Mouse (Mus musculus) c-Kit-positive CD71-positive TER-119-negative erythroid progenitor cells, embryonic 14.5 days (primary cell): ENCODE measurements around the gene Xpc.

ENCODE experiments used
- DNase-seq: peaks from one replicate; pipeline ENCODE4 v3.0.0-alpha.2; 2013; ENCODE audit warnings: low read depth

The Xpc gene

DNA sequence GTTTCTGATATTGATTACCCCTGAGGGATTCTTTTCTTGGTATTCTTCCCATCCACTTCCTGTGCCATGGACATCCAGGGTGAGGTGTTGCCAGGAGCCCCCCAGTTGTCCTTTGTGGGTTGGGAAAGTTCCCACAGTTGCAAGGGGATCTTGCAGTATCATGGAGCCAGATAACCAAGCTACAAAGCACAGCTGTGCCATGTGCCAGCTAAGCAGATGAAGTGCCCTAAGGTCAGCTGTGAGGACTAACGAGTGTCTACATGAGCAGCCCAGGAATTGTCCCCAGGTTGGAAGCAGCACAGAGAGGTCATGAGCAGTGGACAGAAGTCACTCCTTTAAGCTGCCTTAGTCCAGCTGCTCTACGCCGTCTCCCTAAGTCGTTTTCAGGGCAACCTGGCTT lies 9.9 kb upstream of the Xpc start:
- no peak for DNase-seq

DNA sequence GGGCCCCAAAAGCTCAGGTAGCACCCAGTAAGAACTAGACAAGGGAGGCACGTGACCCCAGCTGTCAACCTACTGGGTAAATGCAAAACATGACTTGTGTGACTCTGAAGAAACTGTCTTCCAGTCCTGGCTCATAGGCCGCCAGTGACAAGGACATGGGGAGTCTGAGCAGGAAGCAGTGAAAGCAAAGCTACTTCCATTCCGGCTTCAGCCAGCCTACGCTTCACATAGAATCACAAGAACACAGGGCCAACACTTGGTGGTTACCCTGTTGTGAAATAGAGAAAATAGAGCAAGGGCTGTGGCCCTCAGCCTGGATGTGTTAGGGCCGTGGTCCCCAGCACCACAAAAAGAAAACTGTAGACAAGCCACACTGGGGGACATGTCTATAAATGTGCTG lies 7.1 kb upstream of the Xpc start:
- no peak for DNase-seq

DNA sequence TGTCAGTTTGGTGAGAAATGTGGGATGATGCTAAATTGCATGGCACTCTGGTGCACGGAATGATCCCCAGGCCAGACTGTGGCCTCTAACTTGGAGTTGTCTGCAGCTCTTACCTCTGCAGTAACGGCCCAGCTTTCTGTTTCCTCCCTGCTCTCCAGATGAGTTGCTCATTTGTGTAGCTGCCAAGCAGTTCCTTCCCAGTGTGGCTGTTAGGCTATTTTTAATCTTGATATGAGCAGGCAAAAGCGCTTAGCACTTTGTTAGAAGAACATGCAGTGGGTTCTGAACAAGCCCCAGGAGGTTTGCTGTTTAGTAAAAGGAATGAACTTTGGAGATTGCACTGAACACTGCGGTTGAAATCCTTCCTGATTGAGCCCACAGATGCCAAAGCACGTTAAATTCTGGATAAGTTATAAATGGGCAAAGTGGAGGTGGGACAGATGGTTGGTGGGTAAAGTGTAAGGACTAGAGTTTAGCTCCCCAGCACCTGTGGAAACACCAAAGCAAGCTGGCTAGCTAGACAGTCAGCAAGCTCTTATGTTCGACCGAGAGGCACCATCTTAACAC lies 2.8 kb upstream of the Xpc start:
- no peak for DNase-seq

DNA sequence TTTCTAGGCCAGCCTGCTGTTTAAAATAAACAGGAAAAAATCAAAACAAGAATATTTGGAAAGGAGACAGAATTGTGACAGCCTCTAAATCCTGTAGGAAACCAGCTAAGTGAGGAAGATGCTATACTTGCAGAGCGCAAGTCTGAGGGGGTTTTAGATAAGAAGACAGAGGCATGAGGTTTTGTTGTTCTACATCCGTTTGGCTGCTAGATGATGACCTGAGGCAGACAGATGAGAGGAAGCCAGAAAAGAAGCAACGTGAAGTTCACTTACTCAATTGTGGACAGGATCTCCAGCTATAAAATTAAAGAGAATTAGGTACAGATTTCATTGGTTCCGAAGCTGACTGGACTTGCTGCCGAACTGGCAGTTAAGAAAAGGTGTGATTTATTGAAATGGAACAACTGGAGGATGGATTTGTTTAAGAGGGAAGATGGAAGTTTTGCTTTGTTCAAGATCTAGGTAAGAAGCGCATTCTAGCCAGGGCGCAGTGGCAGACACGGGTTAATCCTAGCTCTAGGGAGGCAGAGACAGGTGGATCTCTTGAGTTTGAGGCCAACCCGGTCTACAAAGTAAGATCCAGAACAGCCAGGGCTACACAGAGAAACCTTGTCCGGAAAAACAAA lies 838 bp downstream of the Xpc start:
- DNase-seq, result peak; percentile 13

DNA sequence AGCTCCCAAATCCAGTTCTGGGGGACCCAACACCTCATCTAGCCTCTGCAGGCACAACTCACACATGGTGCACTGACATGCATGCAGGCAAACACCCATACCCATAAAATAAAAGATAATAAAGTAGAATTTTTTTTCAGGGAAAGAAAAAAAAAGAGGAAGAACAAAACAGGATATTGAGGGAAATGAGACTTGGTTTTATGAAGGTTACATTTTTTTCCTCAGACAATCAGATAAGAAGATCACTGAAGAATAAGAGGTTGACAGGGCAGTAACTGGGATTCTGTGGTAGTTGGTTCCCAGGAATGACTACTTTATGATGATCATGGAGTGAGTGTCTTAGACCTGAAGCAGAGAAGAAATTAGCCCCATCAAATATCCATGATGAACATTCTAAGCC lies 1.6 kb downstream of the Xpc start:
- no peak for DNase-seq

DNA sequence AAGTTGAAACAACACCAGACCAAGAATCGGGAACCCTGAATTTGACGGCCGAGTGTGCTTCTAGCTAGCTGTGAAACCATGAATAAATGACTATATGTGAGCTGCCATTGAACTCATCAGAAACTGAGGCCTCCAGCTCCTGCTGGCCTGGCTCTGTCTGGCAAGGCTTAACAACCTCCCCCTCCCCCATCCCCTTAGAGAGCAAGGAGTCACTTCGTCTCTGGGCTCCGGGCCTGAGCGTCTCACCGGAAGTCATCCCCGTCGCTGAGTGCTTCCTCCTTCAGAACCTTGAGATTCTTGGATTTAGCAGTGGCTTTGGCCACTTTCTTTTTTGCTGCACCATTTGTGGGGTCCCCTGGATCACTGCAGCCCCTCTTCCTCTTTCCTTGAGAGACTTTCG lies 5.5 kb downstream of the Xpc start:
- DNase-seq, result no peak

DNA sequence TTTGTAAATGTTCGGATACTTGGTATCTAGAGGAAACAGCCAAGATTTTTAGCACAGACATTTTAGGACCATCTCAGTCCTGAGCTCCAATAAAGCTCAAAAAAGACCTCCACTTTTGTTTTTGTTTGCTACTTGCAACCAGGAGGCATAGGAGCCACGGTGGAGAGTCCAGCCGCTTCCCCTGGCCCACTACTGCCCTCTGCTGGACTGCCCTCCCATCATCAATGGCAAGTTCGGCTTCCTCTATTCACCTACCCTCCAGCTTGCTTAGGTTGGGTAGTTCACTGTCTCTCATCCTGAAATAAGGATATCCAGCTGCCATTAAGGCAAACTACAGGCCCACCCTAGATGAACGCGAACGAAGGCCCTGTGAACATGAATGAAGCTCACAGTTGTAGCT lies 6.4 kb downstream of the Xpc start:
- DNase-seq, result peak; percentile 55

DNA sequence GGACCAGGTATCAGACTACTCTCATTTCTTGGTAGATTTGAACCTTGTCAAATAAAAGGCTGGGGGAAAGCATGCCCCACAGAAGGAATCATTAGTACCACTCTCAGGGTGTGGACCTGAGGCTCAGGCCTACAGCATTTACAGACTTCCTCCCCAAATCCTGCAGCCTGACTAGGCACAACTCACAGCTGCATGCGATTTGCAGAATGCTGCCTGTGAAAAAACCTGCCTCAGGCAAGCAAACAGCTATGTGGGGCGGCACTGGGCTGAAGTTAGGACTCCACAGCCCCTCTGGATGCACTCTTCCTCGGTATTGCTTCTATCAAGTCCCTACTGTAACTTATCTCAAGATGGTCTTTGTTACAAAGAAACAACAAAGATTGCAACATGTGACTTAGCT lies 7.6 kb downstream of the Xpc start:
- DNase-seq, result no peak

DNA sequence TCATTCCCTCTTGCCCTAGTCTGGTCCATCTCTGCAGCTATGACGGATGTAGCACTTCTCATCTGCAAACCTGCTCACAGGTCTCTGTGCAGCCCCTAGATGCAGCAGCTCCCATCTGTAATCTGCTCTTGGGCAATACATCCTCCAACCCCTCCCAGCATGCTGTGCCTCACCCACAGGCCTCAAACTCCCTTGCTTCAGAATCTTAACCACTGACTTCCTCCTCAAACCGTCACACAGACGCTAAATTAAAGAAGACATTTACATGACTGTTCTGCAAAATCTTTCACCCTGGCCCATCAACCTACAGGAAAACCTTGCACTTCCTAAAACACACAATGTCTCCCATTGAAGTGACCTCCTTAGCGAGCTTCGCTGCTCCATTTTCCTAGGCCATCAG lies 9.7 kb downstream of the Xpc start:
- DNase-seq, result no peak

DNA sequence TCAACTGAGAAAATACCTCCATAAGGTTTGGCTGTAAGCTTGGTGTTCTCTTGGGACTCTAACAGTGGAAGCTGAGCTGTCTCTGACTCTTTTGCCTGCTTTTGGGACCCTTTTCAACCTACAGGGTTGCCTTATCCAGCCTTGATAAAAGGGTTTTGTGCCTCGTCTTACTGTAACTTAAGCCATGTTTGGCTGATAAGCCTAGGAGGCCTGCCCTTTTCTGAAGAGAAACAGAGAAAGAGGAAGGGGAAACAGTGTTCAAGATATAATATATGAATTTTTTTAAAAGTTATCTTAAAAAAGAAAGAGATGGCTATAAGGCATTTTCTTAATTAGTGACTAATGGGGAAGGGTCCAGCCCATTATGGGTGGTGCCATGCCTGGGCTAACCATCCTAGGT lies 12.4 kb downstream of the Xpc start:
- DNase-seq, result no peak

DNA sequence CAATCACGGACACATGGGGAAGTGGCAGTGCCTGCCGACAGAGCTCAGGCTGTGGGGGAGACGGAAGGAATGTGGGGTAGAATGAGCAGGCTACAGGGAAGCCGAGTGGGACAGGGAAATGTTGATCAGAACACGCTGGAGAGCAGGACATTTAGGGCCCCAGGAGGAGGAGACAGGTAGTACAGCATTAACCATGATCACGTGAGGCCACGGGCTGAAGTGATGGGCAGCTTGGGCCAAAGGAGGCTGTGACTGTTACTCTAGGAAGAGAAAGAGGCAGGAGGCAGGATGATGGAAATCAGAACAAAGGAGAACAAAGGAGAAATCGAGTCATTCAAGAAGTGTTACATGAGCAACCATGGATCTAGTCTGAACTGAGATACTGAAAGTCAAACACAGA lies 21.2 kb downstream of the Xpc start:
- DNase-seq, result no peak

DNA sequence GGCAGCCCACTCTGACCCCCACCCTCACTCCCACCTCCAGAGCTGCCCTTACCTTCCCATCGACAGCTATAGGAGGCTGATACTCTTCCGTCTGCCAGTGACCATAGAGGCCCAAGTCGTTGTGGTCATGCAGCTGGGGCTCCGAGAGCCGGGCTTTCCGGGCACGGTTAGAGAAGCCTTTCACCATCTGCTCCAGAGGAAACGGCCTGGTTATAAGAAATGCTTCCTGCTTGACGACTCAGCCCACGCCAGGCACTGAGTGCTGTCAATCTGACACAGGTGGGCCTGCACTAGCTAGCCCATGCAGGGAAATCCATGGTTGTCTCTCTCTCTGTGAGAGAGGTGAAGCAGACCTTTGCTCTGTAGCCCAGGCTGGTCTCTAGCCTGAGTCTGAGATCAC lies 22.6 kb downstream of the Xpc start:
- no peak for DNase-seq

DNA sequence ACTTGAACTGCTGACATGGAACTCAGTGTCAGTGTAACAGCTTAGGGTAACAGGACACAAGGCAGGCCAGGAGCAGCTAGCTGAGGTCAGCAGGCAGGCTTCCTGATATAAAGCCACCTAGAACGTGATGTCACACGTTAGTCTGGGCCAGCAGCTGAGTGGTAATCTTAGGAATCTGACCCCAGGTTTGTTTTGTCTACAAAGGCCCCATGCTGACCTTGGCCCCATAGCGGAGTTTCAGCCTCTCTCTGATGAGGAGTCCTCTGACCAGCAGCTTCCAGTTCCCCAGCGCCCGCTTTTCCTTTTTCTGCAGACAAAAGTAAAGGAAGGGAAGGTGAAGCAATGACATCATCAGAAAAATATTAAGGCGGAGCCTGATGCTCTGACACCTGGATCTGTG lies 24.7 kb downstream of the Xpc start:
- DNase-seq, result no peak

DNA sequence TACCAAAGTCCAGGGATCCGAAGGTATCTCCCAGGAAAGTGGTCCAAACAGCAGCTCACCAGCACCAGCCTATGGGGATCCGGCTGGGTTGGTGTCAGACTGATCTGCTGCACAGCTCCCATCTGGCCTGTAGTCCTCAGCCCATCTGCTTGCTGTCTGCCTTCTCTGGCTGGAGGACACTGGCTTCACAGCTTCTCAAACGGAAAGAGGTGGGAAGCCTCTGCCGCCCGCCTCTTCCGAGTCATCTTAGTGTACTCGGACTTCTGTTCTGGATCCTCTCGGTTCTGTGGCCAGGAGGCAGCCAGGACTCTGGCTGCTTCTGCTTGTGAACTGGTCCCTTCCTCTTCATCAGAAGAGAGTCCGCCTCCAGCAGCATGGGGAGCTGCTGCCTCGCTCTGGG lies 25.8 kb downstream of the Xpc start:
- DNase-seq, result no peak

DNA sequence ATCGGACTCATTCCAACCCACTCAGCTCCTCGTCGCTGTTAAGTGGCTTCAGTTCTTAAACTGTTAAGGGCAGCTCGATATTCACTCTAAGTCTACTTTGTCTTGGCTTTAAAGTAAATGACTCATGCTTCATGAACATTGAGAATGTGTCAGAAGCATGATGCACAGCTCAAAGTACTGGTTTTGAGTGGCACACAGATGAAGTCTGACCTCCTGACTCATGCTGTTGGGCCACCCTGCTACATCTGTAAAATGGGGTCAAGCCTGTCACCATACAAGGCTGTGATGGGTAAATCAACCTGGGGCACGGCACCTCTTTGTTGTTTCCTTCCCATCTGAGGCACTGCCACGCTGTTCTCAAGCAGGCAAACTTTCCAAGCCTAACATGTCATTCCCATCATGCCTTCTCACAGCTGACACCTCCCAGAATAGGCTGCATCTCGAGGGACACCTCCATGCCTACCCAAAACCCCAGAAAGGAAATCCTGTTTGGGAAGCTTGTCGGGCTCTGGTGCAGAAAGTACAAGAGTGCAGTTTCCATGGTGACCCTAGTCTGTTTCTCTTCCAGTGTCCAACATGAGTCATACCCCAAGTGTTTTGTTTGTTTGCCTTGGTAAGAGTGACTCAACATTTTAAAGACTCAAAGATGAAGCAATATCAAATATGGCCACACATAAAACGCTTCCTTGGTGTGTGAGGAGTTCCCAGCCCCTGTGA lies 27.0 kb downstream of the Xpc start:
- no peak for DNase-seq

DNA sequence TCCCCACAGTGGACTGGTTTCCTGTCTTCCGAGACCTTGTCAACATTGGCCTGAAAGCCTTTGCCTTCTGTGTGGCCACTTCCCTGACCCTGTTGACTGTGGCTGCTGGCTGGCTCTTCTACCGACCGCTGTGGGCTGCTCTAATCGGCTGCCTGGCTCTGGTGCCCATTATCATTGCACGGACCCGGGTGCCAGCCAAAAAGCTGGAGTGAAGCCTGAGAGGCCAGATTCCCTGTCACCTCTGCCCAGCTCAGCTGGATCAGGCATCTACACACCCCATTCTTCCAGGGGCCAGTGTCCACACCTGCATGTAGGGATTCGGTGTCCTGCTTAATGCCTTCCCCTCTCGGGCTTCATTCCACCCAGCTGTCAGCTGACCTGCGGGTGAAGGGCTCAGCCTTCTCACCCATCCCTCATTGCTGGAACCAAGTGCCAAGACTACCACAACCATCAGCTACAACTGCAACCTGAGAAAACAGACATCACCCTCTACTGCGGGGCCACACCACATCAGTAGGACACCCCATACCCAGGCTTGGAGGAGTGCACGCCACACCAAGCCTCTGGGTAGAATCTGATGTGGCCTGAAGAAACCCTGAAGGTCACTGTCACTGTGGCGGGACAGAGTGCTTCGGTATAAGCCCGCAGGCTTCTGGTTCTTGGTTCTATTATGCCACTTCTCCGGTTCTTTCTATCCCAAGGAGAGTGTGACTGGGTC lies 28.8 kb downstream of the Xpc start:
- DNase-seq, result no peak

DNA sequence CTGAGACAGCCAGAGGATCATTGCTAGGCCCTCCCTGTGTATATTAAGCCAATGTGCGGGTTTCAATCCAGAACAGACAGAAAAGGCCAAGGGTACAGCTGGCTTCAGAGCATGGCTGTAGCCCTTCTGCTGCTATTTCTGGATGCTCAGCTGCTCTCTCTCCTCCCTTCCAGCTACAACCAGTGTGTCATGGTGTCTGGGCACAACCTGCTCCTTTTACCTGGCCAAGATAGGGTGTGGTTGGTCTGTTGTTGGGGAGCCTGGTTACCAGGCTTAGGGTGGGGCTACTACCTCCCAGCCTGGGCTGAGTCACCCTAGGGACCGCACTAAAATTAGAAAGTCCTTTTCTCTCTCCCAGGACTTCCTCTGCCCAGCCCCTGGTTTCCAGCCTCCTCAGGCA lies 32.3 kb downstream of the Xpc start:
- DNase-seq, result no peak

DNA sequence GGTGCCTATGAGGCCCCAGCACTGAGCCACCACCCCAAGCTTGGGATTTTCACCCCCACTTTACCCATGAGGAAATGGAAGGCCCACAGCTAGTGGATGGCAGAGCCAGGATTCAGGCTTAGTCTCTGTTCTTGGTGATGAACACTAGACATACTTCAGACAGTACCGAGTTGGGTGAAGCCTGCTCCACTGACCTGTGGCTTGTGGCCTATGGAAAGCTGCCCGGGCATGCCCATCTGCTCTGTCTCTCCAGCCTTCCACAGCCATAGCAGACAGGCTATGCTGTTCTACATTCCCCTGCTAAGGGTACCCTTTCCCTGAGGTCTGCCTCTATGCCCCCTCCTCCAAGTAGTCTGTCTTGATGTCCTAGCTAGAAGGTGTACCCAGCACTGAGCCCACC lies 39.1 kb downstream of the Xpc start:
- no peak for DNase-seq

DNA sequence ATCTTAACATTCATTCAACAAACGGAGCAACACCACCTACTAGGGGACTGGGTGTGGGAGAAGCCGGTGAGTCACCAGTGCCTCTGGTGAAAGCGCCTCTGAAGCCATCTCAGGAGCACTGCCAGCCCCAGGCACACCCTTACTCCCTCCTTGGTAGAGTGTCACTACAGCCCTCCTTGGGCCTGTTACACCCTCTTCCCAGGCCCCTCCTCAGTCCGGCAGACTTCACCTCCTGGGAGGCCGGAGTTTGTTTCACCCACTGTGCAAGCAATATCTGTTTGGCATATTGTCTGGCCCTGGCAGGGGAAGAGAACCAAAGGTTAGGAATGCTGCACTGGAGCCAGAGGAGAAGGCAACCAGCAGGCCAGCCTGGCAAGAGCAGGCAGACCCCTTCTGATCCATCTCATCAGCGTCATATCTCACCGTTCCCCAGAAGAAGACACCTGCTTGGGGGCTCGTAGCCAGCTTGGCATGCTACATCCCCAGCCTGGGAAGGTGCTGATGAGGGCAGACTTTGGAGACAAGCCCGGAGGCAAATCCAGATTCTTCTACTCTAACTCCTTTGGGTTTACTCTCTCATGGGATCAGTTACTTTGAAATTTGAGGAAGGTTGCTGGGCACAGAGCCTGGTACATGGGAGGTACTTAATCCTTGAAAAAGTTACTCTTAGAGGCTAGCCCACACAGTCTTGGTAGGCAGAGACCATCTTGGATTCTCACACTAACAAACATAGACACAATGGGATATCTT lies 41.1 kb downstream of the Xpc start:
- DNase-seq, result peak; percentile 28

DNA sequence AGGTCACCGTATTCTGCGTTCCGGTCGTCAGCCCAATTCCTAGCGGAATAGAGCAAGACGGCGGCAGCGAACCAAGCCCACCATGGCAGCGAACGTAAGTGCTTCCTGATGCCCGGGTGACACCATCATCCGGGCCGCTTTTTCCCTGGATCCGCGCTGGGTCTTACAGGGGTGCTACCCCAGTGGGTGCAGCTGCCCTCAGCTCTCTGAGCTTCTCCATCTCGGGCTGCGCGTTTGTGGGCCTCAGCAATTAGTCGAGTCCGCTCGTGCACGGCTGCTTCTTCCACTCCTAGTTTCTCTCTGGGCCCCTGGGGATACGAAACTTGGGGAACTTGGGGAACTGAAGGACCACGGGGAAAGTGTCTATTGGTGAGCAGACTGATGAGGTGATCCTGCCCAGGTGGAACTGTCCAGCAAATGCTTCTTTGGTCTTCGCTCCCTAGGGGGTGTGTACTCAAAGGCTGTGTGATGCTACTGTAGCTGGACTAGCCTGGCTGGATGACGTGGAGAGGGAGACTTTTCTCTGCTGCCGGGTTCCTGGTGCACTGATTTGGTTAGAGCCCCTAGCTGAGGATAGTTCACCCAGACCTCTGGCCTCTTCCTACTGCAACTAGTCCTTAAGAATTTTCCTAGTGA lies 41.8 kb downstream of the Xpc start:
- no peak for DNase-seq

DNA sequence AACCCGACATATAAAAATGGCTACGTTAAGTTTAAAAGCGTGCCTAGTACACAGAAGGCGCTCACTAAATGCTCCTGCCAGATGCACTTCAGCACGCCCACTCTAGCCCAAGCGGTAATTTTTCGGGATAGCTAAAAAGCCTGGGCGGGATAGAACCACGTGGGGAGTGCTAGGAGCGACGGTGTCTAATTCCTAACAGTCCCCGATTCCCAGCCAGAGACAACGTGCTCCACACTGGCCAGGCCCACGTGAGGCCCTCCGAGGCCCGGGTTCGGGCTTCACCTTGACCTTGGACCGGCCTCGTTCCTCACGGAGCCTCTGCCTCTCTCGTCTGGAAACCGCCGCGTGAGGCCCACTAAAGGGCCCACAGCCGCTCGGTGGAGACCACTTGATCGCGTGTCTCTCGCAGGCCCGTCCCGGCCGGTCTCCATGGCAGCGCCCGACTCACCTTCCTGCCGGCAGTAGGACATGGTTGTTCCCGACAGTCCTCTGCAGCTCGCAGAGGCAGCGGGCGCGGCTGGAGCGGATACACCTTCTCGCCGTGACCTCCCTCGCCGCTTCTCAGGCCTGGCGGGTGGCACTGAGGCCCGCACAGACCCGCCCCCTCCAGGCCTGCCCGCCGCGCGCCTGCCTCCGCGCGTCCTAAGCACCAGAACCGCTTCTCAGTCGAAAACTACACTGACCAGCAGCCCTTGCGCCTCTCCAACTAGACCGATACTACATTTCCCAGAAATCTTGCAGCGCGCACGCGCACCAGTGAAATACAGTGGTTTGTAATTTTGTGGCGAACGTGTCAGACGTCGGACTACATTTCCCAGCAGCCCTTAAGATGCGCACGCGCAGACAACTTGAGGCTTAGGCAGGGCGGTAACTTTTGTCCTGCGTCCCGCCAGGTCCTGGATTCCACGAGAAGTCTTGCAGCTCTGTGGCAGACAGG lies 42.6 kb downstream of the Xpc start, which contains the start of the genes Chchd4 and Tmem43:
Gene Chchd4 (minus strand): TSS at position 679 of the 937 bp plus-strand sequence.
Gene Tmem43 (plus strand): TSS at position 836 of the 937 bp plus-strand sequence.
- peak; percentile 99 for DNase-seq
